Mouse (Mus musculus) intestine, postnatal 0 days (tissue): ENCODE results near the gene Vasp. TPM values are rescaled to one million over a fixed set of nuclear protein-coding genes. Genes with fewer than 3 reads are reported as not detected.
A peak's percentile ranks its signal among the peaks of the same experiment; 100 is the strongest.

Source experiments
- ATAC-seq: fragments of 200-750 bp; cut with Nextera tagmentation; 2 replicates; pipeline ENCODE4 v1.8.0; 2017; ENCODE audit warnings: mild to moderate bottlenecking, moderate TSS enrichment, moderate library complexity
- H3K27ac ChIP-seq: fragments of 300-500 bp; sonication (generic); 2 replicates; pipeline ENCODE4 v1.5.1; 2014; ENCODE audit warnings: mild to moderate bottlenecking, low read depth, low read length, moderate library complexity
- H3K27me3 ChIP-seq: fragments of 300-500 bp; sonication (generic); replicated peaks from 2 replicates; pipeline ENCODE4 v1.6.1; 2014; ENCODE audit warnings: low read length, mixed read lengths; ENCODE audit not compliant: control insufficient read depth, insufficient read depth
- H3K36me3 ChIP-seq: fragments of 300-500 bp; sonication (generic); 2 replicates; pipeline ENCODE4 v1.6.1; 2014; ENCODE audit warnings: mild to moderate bottlenecking, moderate library complexity; ENCODE audit not compliant: control insufficient read depth, insufficient read depth
- H3K4me1 ChIP-seq: fragments of 300-500 bp; sonication (generic); replicated peaks from 2 replicates; pipeline ENCODE4 v1.6.1; 2014; ENCODE audit warnings: antibody characterized with exemption, low read length, mixed read lengths; ENCODE audit not compliant: control insufficient read depth, insufficient read depth
- H3K4me2 ChIP-seq: fragments of 300-500 bp; sonication (generic); replicated peaks from 2 replicates; pipeline ENCODE4 v1.6.1; 2014; ENCODE audit warnings: low read depth, mild to moderate bottlenecking, moderate library complexity
- H3K4me3 ChIP-seq: fragments of 300-500 bp; sonication (generic); 2 replicates; pipeline ENCODE4 v1.5.1; 2014; ENCODE audit warnings: low read depth, low read length
- H3K9ac ChIP-seq: fragments of 300-500 bp; sonication (generic); 2 replicates; pipeline ENCODE4 v1.6.1; 2014; ENCODE audit warnings: mild to moderate bottlenecking, low read depth, low read length
- H3K9me3 ChIP-seq: fragments of 300-500 bp; sonication (generic); 2 replicates; pipeline ENCODE4 v1.6.1; 2016; ENCODE audit warnings: mixed run types; ENCODE audit not compliant: control insufficient read depth
- CTCF ChIP-seq: sonication (generic); IDR thresholded peaks from 2 replicates; pipeline ENCODE4 v1.5.1; 2016; ENCODE audit warnings: low read depth, mild to moderate bottlenecking, control low read depth, antibody characterized with exemption, moderate library complexity
- WGBS: fragments of 180-500 bp; shearing (Covaris S2); extraction: QIAGEN DNeasy Blood & Tissue Kit; methylation state at CpG from one replicate; pipeline ENCODE4 v1.1.7; 2014; 5-methylcytosine and 5-hydroxymethylcytosine counted together
- polyA plus RNA-seq: library from polyadenylated mRNA; unstranded; fragments of >200 nt; fragmentation: Nextera tagmentation; extraction: Ambion mirVana; gene quantifications from 2 replicates; pipeline ENCODE4 v1.2.1, GENCODE M21; 2015

The Vasp gene
- polyA plus RNA-seq, 1 experiment from 2014 or later = 98.5 TPM

- Histone ChIP-seq H3K9me3 (no peaks in the 10 kb centered on the region), H3K9ac (no peak overlapping the region), H3K4me2 (peak overlapping the region; percentile 60), H3K27ac (no peak overlapping the region), H3K27me3 (peaks cover 42% of the 10 kb centered on the region), H3K4me3 (peak overlapping the region; percentile 33), H3K36me3 (no peaks in the 10 kb centered on the region), H3K4me1 (no peaks in the 10 kb centered on the region; the same call in 1 of the 2 replicates)
- no peak for ATAC-seq
- 3% methylated on average over 34 of the region's 34 CpGs for WGBS
- TF ChIP-seq CTCF = no peak
Measured at GRCm38 (mm10) chr7:19279052-19279451, 7.4 kb upstream of the Vasp start.

- H3K4me3 ChIP-seq = no peak overlapping the region
- peak; percentile 64 for TF ChIP-seq CTCF
- WGBS = 55% methylated on average over 4 of the region's 4 CpGs
- no peaks in the 10 kb centered on the region for H3K36me3 ChIP-seq
- H3K4me1 ChIP-seq = no peaks in the 10 kb centered on the region; the same call in 1 of the 2 replicates
- H3K4me2 ChIP-seq = no peak overlapping the region
- ATAC-seq = no peak
- H3K9ac ChIP-seq = no peak overlapping the region
- no peak overlapping the region for H3K27ac ChIP-seq
- H3K9me3 ChIP-seq = no peaks in the 10 kb centered on the region
- H3K27me3 ChIP-seq = peaks cover 32% of the 10 kb centered on the region
Measured at GRCm38 (mm10) chr7:19276253-19276652, 4.6 kb upstream of the Vasp start.

DNA sequence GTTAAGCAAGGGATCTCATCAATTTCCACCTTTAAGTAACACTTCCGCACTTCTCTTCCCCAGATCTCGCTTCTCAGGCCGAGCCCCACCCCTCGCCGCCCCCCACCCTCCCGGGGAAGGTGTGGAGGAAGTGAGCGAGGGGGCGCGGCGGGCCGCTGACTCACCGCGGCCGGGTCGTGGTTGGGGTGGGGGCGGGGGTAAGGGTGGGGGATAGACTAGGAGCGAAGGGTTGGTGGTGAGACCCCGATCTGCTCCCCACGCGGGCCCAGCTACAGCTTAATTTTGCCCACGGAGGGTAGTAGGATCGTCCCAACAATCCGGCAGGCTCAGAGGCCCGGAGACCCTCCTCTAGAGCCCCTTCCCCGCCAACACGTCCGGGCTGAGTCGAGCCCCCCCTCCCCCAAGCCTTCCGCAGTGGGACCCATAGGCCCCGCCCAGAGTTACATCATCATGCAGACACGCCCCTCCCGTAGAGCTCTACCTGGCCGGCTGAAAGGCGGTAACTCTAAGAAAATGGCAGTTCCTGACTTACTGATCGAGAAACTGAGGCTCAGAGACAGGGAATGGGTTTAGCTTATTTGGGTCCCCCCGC is 652 bp upstream of the Vasp start:
- no peaks in the 10 kb centered on the region for H3K27me3 ChIP-seq
- ATAC-seq = peak; percentile 70
- peak overlapping the region; percentile 71 for H3K9ac ChIP-seq
- peak overlapping the region; percentile 95 for H3K4me2 ChIP-seq
- peaks cover 6% of the 10 kb centered on the region; the same call in 1 of the 2 replicates for H3K36me3 ChIP-seq
- no peaks in the 10 kb centered on the region for H3K9me3 ChIP-seq
- WGBS = 1% methylated on average over 31 of the region's 36 CpGs
- peak overlapping the region; percentile 95 for H3K27ac ChIP-seq
- TF ChIP-seq CTCF = no peak
- no peaks in the 10 kb centered on the region for H3K4me1 ChIP-seq
- peak overlapping the region; percentile 93 for H3K4me3 ChIP-seq

DNA sequence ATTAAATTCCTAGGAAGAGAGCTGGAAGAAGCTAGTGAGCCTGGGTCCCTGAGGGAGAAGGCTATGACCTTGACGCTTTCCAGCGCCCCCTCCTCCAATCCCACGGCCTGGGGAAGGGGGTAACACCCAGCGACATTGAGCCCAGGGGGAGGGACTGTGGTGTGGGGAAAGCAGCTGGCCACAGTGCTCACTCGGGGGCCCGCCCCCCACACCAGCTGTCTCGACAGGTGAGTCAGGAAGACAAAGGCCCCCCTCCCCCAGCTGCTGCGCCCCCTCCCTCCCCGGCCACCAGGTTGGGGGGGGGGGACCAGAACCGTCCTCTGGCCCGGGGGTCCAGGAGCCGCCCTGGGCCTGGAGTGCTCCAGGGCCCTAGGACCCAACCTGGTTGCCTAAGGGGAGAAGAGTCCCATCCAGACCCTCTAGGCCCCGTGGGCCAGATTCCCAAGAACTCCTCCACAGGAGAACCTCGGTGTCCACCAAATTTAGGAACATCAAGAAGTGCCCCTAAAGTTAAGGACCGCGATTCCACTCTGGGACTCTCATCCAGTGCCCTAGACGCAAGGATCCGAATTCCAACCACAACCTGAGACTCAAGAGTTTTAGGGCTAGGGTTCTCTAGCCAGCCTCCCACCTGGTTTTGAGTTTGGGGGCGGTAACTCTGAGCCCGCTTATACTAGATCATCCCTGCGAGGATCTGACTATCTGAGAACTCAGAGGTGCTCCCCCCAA is 944 bp downstream of the Vasp start:
- TF ChIP-seq CTCF = no peak
- WGBS = 0% methylated on average over 19 of the region's 21 CpGs
- H3K4me2 ChIP-seq = peak overlapping the region; percentile 95
- H3K4me1 ChIP-seq = 0 out of 2 replicates have a peak, but pooled peaks cover 6% of the 10 kb centered on the region
- H3K27me3 ChIP-seq = no peaks in the 10 kb centered on the region
- H3K9me3 ChIP-seq = no peaks in the 10 kb centered on the region
- ATAC-seq = no peak
- H3K9ac ChIP-seq = peak overlapping the region; percentile 71
- H3K36me3 ChIP-seq = peaks cover 10% of the 10 kb centered on the region; the same call in 1 of the 2 replicates
- H3K4me3 ChIP-seq = peak overlapping the region; percentile 93
- peak overlapping the region; percentile 95 for H3K27ac ChIP-seq

DNA sequence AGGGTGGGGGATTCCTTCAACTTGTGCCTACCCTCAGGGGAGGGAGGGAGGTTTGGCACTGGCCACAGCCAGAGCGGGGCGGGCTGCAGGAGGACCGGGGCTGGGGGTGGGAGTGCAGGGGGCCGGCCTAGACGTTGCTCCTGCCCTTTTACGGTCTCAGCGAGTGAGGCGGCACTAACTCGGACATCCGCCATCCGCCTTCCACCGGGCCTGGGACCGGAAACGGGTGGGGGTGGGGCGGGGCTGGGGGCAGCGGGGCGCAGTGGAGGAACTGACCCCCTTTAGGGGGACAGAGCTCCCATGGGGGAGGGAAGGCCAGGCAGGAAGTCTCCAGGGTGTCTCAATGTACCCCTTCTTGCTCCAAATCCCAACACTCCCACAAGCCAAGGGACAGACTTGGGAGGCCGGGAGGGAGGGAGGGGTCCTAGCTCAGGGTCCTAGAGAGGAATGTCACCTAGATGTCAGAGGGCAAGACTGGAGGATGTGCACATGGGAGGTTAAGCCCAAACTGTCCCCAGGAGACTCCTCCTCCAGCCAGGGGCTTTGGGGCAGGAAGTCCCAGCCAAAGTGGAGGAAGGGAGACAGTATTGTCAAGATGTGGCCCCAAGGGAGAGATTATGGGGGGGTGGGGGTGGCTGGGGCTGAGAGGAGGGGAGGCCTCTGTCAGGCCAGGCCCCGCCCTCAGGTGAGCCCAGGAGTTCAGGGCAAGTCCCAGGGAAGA is 1.7 kb downstream of the Vasp start:
- WGBS = 1% methylated on average over 18 of the region's 19 CpGs
- no peak for TF ChIP-seq CTCF
- peak overlapping the region; percentile 95 for H3K4me2 ChIP-seq

More for the DNA sequence above, 1.7 kb downstream of the Vasp start:
- Histone ChIP-seq H3K4me1 (0 out of 2 replicates have a peak, but pooled peaks cover 12% of the 10 kb centered on the region), H3K9ac (peak overlapping the region; percentile 71), H3K27ac (peak overlapping the region; percentile 95), H3K27me3 (no peaks in the 10 kb centered on the region), H3K4me3 (peak overlapping the region; percentile 93), H3K9me3 (no peaks in the 10 kb centered on the region), H3K36me3 (peaks cover 10% of the 10 kb centered on the region; the same call in 1 of the 2 replicates)
- ATAC-seq = peak; percentile 12; the same call in 1 of the 2 replicates
